Mouse (Mus musculus) ES-Bruce4 (cell line): ENCODE data around the gene Ghrh. TPM values are rescaled to one million over a fixed set of nuclear protein-coding genes. Genes with fewer than 3 reads are reported as not detected.
"Not testable (repeated sequence)": the region's sequence is repeated elsewhere in the genome, so short reads cannot be mapped to it uniquely, and the experiment has no call there.

ENCODE experiments used
- H3K27ac ChIP-seq: 2 replicates; pipeline ENCODE4 v1.5.1; 2012; ENCODE audit warnings: low read length, inconsistent platforms; ENCODE audit not compliant: insufficient read depth
- H3K27me3 ChIP-seq: 2 replicates; pipeline ENCODE4 v1.6.1; 2012; ENCODE audit warnings: mild to moderate bottlenecking, low read length, inconsistent platforms; ENCODE audit not compliant: control insufficient read depth, poor library complexity, insufficient read depth, severe bottlenecking
- H3K36me3 ChIP-seq: 2 replicates; pipeline ENCODE4 v1.6.1; 2012; ENCODE audit warnings: inconsistent platforms, mild to moderate bottlenecking, low read length, moderate library complexity; ENCODE audit not compliant: control insufficient read depth, poor library complexity, insufficient read depth, severe bottlenecking
- H3K4me1 ChIP-seq: one replicate; pipeline ENCODE4 v1.8.1; 2011; ENCODE audit warnings: low read length; ENCODE audit not compliant: control insufficient read depth, insufficient read depth
- H3K4me3 ChIP-seq: 2 replicates; pipeline ENCODE4 v1.5.1; 2011; ENCODE audit warnings: low read depth, mild to moderate bottlenecking, low read length
- H3K9ac ChIP-seq: 2 replicates; pipeline ENCODE4 v1.6.1; 2012; ENCODE audit warnings: low read depth, mild to moderate bottlenecking, inconsistent platforms; ENCODE audit not compliant: poor library complexity, severe bottlenecking
- H3K9me3 ChIP-seq: replicated peaks from 2 replicates; pipeline ENCODE4 v1.6.1; 2012; ENCODE audit warnings: mild to moderate bottlenecking, low read length, inconsistent platforms; ENCODE audit not compliant: control insufficient read depth, poor library complexity, insufficient read depth, severe bottlenecking
- CTCF ChIP-seq: IDR thresholded peaks from one replicate; pipeline ENCODE4 v1.8.1; 2011; ENCODE audit warnings: low read depth, low read length
- EP300 ChIP-seq: IDR thresholded peaks from 2 replicates; pipeline ENCODE4 v1.6.1; 2011; ENCODE audit warnings: low read depth, low read length; ENCODE audit not compliant: insufficient read depth
- POLR2A ChIP-seq: IDR thresholded peaks from one replicate; pipeline ENCODE4 v1.8.1; 2011; ENCODE audit warnings: low read length; ENCODE audit not compliant: insufficient read depth
- polyA plus RNA-seq: library from polyadenylated mRNA; stranded (reverse); fragments of >200 nt; gene quantifications from 2 replicates; pipeline ENCODE4 v1.2.4, GENCODE M21; 2011; ENCODE audit warnings: low read depth; ENCODE audit not compliant: missing spikeins, insufficient read depth, insufficient read length

The Ghrh gene
- polyA plus RNA-seq, 1 experiment = not detected

- no peaks in the 10 kb centered on the region for H3K36me3 ChIP-seq
- TF ChIP-seq POLR2A = no peak
- TF ChIP-seq CTCF = no peak
- no peak for TF ChIP-seq EP300
Observed at GRCm38 (mm10) chr2:157389591-157389921, 42.2 kb upstream of the Ghrh start.

GRCm38 (mm10) chr2:157388901-157389590 is 41.7 kb upstream of the Ghrh start:
- not testable (repeated sequence) for H3K9ac ChIP-seq, H3K36me3 ChIP-seq, H3K4me3 ChIP-seq, H3K9me3 ChIP-seq, H3K27me3 ChIP-seq
- H3K27ac ChIP-seq = peak overlapping the region; percentile 23; the same call in 1 of the 2 replicates
- peaks cover 13% of the 10 kb centered on the region for H3K4me1 ChIP-seq

More at GRCm38 (mm10) chr2:157389591-157389921, 42.2 kb upstream of the Ghrh start:
- Histone ChIP-seq H3K9ac (no peak overlapping the region), H3K4me3 (no peak overlapping the region), H3K9me3 (no peaks in the 10 kb centered on the region), H3K4me1 (peaks cover 14% of the 10 kb centered on the region), H3K27me3 (no peaks in the 10 kb centered on the region), H3K27ac (peak overlapping the region; percentile 23; the same call in 1 of the 2 replicates)

GRCm38 (mm10) chr2:157384836-157385235 is 37.5 kb upstream of the Ghrh start:
- Histone ChIP-seq H3K27ac (no peak overlapping the region), H3K9ac (no peak overlapping the region), H3K4me1 (peaks cover 5% of the 10 kb centered on the region), H3K4me3 (no peak overlapping the region), H3K36me3 (no peaks in the 10 kb centered on the region; the same call in 1 of the 2 replicates), H3K27me3 (no peaks in the 10 kb centered on the region), H3K9me3 (no peaks in the 10 kb centered on the region)
- no peak for TF ChIP-seq POLR2A
- TF ChIP-seq EP300 = no peak
- TF ChIP-seq CTCF = no peak

- H3K27ac ChIP-seq = peak overlapping the region; percentile 64
- no peaks in the 10 kb centered on the region for H3K27me3 ChIP-seq
- H3K9me3 ChIP-seq = 0 out of 2 replicates have a peak, but pooled peaks cover 2% of the 10 kb centered on the region
- peaks cover 13% of the 10 kb centered on the region for H3K4me1 ChIP-seq
- no peak overlapping the region for H3K4me3 ChIP-seq
- peaks cover under 1% of the 10 kb centered on the region for H3K36me3 ChIP-seq
- TF ChIP-seq EP300 = peak; percentile 60; the same call in 1 of the 2 replicates
- TF ChIP-seq POLR2A = no peak
- TF ChIP-seq CTCF = no peak
- 0 out of 2 replicates have a peak overlapping the region, but pooled peaks have one; percentile 5 for H3K9ac ChIP-seq
Observed at GRCm38 (mm10) chr2:157376995-157377394, 29.7 kb upstream of the Ghrh start.

DNA sequence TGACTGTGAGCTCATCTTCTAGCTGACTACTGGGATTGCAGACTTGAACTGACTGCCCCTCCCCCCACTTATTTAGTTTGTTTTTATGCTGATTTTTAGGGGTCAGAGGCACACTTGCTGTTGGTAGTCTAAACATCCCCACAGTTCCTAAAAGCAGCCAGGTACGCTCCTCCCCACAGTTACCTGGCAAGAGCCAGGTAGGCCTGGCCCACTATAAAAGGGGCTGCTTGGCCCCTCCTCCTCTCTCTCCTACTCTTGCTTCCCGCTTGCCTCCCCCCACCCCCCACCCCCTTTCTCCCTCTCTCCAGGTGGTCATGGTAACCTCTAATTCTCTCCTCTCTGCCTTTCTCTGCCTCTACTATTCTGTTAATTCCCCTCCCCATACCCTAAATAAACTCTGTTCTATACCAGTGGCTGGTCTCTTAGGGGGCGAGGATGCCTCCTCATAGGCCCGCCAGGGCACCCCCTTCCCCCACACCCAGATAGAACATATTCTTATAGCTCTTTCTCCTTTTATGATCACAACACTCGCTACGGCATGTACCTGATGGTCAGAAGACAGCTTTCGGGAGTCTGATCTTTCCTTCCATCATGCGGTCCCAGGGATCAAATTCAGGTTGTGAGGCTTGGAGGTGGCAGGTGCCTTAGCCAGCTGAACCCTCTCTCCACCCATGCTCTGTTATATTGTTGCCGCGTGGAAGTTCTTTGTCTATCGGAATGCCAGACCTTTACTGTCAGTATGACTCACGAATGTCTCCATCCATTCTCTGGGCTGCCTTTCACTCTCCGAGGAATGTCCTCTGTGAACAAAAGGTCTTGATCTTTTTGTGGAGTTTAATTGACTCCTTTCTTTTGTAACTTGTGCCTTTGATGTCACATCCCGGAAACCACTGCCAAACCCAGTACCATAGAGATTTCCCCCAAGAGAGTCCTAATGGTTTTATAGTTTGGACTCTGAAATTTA is 28.8 kb upstream of the Ghrh start:
- Histone ChIP-seq H3K9me3 (0 out of 2 replicates have a peak, but pooled peaks cover 2% of the 10 kb centered on the region), H3K4me3 (peak overlapping the region; percentile 16), H3K27me3 (no peaks in the 10 kb centered on the region), H3K4me1 (peaks cover 13% of the 10 kb centered on the region), H3K36me3 (peaks cover 4% of the 10 kb centered on the region), H3K27ac (peak overlapping the region; percentile 93), H3K9ac (0 out of 2 replicates have a peak overlapping the region, but pooled peaks have one; percentile 13)
- TF ChIP-seq EP300 (peak; percentile 87), CTCF (no peak), POLR2A (no peak)

GRCm38 (mm10) chr2:157375051-157375450 is 27.7 kb upstream of the Ghrh start:
- peak overlapping the region; percentile 77 for H3K27ac ChIP-seq
- no peak overlapping the region for H3K4me3 ChIP-seq
- 0 out of 2 replicates have a peak overlapping the region, but pooled peaks have one; percentile 5 for H3K9ac ChIP-seq
- H3K9me3 ChIP-seq = 0 out of 2 replicates have a peak, but pooled peaks cover 2% of the 10 kb centered on the region
- TF ChIP-seq EP300 = no peak
- no peak for TF ChIP-seq POLR2A
- no peak for TF ChIP-seq CTCF
- peaks cover 4% of the 10 kb centered on the region for H3K36me3 ChIP-seq
- H3K27me3 ChIP-seq = no peaks in the 10 kb centered on the region
- H3K4me1 ChIP-seq = peaks cover 13% of the 10 kb centered on the region
